Mouse (Mus musculus) hindbrain, postnatal 0 days (tissue): ENCODE data around the gene Zfpl1. TPM values are rescaled to one million over a fixed set of nuclear protein-coding genes. Genes with fewer than 3 reads are reported as not detected.
"Not testable (repeated sequence)": the region's sequence is repeated elsewhere in the genome, so short reads cannot be mapped to it uniquely, and the experiment has no call there.

Experiments used
- ATAC-seq: fragments of 200-750 bp; cut with Nextera tagmentation; 2 replicates; pipeline ENCODE4 v1.8.0; 2017; ENCODE audit warnings: mild to moderate bottlenecking, moderate TSS enrichment, moderate library complexity
- DNase-seq: peaks from one replicate; pipeline ENCODE4 v3.0.0-alpha.2; 2015; ENCODE audit warnings: low spot score
- H3K27ac ChIP-seq: fragments of 300-500 bp; sonication (generic); 2 replicates; pipeline ENCODE4 v1.5.1; 2014; ENCODE audit warnings: mild to moderate bottlenecking
- H3K27me3 ChIP-seq: fragments of 300-500 bp; sonication (generic); 2 replicates; pipeline ENCODE4 v1.6.1; 2014; ENCODE audit warnings: low read length, mixed read lengths; ENCODE audit not compliant: insufficient read depth
- H3K36me3 ChIP-seq: fragments of 300-500 bp; sonication (generic); 2 replicates; pipeline ENCODE4 v1.6.1; 2014; ENCODE audit warnings: low read length, mixed read lengths; ENCODE audit not compliant: insufficient read depth
- H3K4me1 ChIP-seq: fragments of 300-500 bp; sonication (generic); 2 replicates; pipeline ENCODE4 v1.6.1; 2014; ENCODE audit warnings: antibody characterized with exemption, low read length, mixed read lengths; ENCODE audit not compliant: insufficient read depth
- H3K4me2 ChIP-seq: fragments of 300-500 bp; sonication (generic); 2 replicates; pipeline ENCODE4 v1.6.1; 2014; ENCODE audit warnings: low read depth, mild to moderate bottlenecking, low read length, moderate library complexity, mixed read lengths
- H3K4me3 ChIP-seq: fragments of 300-500 bp; sonication (generic); 2 replicates; pipeline ENCODE4 v1.5.1; 2014; ENCODE audit warnings: low read length
- H3K9ac ChIP-seq: fragments of 300-500 bp; sonication (generic); replicated peaks from 2 replicates; pipeline ENCODE4 v1.6.1; 2014; ENCODE audit warnings: mild to moderate bottlenecking, low read length, moderate library complexity, mixed read lengths
- H3K9me3 ChIP-seq: fragments of 300-500 bp; sonication (generic); 2 replicates; pipeline ENCODE4 v1.6.1; 2016; ENCODE audit warnings: low read length, mixed read lengths
- CTCF ChIP-seq: IDR thresholded peaks from 2 replicates; pipeline ENCODE4 v1.5.1; 2016; ENCODE audit warnings: antibody characterized with exemption, control low read depth, low read depth
- WGBS: fragments of 180-500 bp; shearing (Covaris S2); extraction: QIAGEN DNeasy Blood & Tissue Kit; methylation state at CpG from one replicate; pipeline ENCODE4 v1.1.7; 2014; 5-methylcytosine and 5-hydroxymethylcytosine counted together
- polyA plus RNA-seq: library from polyadenylated mRNA; unstranded; fragments of >200 nt; fragmentation: Nextera tagmentation; extraction: Ambion mirVana; gene quantifications from 2 replicates; pipeline ENCODE4 v1.2.1, GENCODE M21; 2015
- total RNA-seq: library from RNA; depleted of rRNA; stranded (reverse); fragments of >200 nt; gene quantifications from 2 replicates; pipeline ENCODE4 v1.2.3, GENCODE M21; 2014; rRNA removed

Zfpl1 gene
- total RNA-seq (76.9 and 88.2 TPM in 2 replicates), polyA plus RNA-seq (83.9 and 88.2 TPM in 2 replicates)

DNA sequence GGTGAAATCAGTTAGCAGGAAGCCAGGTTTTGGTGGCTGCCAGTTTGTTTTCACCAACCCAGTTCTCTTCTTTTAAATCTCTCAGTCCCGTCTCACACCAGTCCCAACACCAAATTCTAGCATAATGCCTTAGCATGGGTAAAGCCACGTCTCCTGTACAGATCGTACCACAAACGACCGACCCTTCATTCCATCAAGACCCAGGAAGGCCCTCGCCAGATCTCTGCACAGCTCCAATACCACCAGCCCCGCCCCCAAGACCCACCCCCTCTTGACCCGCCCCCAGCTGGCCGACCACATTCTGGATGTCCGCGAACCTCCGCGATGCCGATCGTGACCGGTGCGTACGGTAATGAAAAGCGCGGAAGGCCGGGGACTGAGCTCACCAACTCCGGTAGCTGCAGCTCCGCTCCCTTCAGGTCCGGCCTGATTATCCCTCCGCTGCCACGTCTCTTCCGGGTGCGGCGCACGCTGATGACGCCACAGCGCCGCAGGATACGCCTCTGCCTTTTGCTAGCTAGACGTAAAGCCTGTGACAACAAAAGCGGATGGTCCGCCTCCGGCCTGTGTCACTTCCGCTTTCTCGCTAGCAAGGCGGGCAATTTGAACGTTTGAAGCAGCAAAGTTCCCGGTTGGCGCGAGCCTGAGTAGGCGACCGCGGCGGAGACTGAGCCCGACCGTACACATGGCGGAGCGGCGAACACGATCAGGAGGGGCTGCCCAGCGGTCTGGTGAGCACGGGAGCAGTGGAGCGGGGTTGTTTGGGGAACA, at the start of gene Zfpl1, which contains the start of gene Cdca5:
Zfpl1 (minus strand) TSS at position 479 of the 771 bp plus-strand sequence.
Cdca5 (plus strand) TSS at position 506 of the 771 bp plus-strand sequence.
- Histone ChIP-seq H3K27me3 (no peaks in the 10 kb centered on the region), H3K9ac (peak within 1 kb of the TSS; percentile 63), H3K27ac (peak within 1 kb of the TSS; percentile 71), H3K9me3 (no peaks in the 10 kb centered on the region), H3K4me3 (peak within 1 kb of the TSS; percentile 54), H3K4me1 (peaks cover 8% of the 10 kb centered on the region), H3K36me3 (peaks cover 28% of the 10 kb centered on the region), H3K4me2 (peak within 1 kb of the TSS; percentile 94)
- ATAC-seq, result peak; percentile 93
- no peak for TF ChIP-seq CTCF
- DNase-seq, result peak; percentile 100
- WGBS, result under 1% methylated on average over 58 of the region's 58 CpGs

DNA sequence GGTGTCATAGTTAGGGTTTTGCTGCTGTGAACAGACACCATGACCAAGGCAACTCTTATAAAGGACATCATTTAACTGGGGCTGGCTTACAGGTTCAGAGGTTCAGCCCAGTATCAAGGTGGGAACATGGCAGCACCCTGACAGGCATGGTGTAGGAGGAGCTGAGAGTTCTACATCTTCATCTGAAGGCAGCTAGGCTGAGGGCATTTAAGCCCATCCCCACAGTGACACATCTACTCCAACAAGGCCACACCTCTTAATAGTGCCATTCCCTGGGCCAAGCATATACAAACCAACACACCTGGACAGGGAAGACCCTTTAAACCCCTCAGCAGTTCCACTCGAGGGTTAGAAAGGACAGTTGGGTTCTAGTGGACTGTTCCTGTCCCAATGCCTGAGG, 48.4 kb upstream of the Zfpl1 start:
- WGBS, result 63% methylated on average over 1 of the region's 1 CpGs

DNA sequence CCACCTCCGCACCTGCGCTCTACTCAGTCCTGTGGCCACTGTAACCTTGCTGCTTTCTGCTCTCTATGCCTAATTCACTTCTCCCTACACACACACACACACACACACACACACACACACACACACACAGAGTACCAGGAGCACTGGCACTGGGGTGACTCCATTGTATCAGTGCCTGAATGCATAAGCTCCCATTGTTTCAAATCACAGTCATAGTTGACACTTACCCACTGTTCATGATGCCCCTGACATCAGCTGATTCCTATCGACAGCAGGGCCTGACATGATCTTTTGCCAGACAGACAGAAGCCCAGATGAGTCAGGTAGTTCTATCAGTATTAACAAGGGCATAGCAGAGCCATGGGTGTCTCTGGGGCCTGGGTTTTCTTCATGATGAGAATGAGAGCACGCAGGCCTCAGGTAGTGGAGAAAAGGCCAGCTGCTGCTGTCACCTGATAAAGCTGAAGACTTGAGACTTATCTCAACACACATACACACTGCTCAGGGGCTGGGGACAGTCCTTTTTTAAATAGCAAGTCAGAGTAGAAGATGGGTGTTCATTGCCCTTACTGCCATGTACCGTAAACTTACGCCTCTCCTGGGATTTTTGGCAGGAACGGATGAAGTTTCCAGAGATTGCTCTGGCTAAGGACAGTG, 47.5 kb upstream of the Zfpl1 start:
- Histone ChIP-seq H3K4me3 (no peak overlapping the region), H3K27ac (no peak overlapping the region), H3K9me3 (no peaks in the 10 kb centered on the region), H3K27me3 (no peaks in the 10 kb centered on the region), H3K4me2 (no peak overlapping the region), H3K36me3 (peaks cover 24% of the 10 kb centered on the region), H3K9ac (no peak overlapping the region), H3K4me1 (no peaks in the 10 kb centered on the region)
- TF ChIP-seq CTCF, result no peak
- DNase-seq, result no peak
- 69% methylated on average over 7 of the region's 7 CpGs for WGBS
- ATAC-seq, result no peak

More for the DNA sequence above, 48.4 kb upstream of the Zfpl1 start:
- not testable (repeated sequence) for DNase-seq, H3K27me3 ChIP-seq, H3K9me3 ChIP-seq, H3K9ac ChIP-seq, H3K4me2 ChIP-seq, H3K4me3 ChIP-seq, H3K27ac ChIP-seq, ATAC-seq, H3K4me1 ChIP-seq
- H3K36me3 ChIP-seq, result peaks cover 27% of the 10 kb centered on the region

DNA sequence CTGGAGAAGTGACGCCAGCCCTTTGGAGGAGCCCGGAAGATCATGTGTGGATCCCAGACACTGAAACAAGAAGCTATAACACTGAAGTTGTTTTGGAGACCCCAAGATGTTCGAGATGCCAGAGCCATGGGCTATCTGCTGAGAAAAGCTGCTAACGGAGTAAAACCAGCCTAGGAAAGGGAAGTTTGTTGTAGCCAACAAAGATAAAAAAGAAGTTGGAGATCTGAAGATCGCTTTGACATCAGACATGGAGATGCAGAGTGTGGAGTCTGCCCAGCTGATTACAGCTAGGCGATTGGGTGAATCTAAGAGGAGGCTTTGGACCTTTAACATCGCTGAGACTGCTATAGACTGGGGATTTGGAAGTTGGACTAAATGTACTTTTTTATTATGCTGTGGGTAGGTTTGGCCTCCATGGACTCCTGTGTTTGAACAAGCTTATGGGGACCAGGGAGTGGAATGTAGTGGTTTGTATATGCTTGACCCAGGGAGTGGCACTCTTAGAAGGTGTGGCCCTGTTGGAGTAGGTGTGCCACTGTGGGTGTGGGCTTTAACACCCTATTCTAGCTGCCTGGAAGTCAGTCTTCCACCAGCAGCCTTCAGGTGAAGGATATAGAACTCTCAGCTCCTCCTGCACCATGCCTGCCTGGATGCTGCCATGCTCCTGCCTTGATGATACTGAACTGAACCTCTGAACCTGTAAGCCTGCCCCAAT, 45.8 kb upstream of the Zfpl1 start:
- not testable (repeated sequence) for H3K4me2 ChIP-seq, H3K9me3 ChIP-seq, H3K36me3 ChIP-seq, H3K4me3 ChIP-seq, H3K4me1 ChIP-seq, DNase-seq, H3K27me3 ChIP-seq, H3K27ac ChIP-seq, H3K9ac ChIP-seq, ATAC-seq
- WGBS, result 75% methylated on average over 7 of the region's 7 CpGs

DNA sequence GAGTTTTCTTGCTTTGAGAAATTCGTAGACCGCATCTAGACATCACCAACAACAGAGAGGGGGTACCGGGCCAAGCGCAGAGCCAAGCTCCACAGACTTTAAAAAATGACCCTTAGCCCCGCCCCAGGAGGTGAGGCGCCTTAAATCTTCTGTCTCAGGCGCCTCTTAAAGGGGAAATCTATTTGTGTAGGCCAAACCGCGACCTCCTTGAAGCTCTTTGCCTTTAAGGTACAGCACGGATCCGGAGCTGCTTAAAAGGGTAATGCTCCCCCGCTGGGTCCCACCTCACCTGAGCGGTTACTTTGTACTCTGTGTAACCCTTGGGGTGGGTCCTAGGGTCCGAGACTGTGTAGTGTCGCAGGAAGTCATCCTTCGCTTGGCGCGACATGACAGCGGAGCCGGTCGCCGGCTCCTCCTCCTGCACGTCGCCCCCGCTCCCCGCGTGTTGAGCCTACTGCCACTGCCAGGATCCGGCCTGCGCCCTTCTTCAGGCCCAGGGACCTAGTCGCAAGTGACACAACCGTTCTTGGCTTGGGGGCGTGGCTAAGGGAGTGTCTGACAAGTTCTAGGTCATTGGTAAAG, 43.1 kb upstream of the Zfpl1 start, which contains the start of gene Snx15:
Snx15 (minus strand) TSS at position 545 of the 582 bp plus-strand sequence.
- peak within 1 kb of the TSS; percentile 65 for H3K9ac ChIP-seq
- no peaks in the 10 kb centered on the region for H3K9me3 ChIP-seq
- peak within 1 kb of the TSS; percentile 60 for H3K4me2 ChIP-seq
- H3K27me3 ChIP-seq, result no peaks in the 10 kb centered on the region
- 0 out of 2 replicates have a peak, but pooled peaks have one; percentile 14 for TF ChIP-seq CTCF
- DNase-seq (peak; percentile 97), ATAC-seq (peak; percentile 97)
- H3K4me1 ChIP-seq, result no peaks in the 10 kb centered on the region
- WGBS, result under 1% methylated on average over 32 of the region's 32 CpGs
- H3K27ac ChIP-seq, result peak within 1 kb of the TSS; percentile 93
- no peaks in the 10 kb centered on the region for H3K36me3 ChIP-seq
- peak within 1 kb of the TSS; percentile 51 for H3K4me3 ChIP-seq
